Mouse (Mus musculus) left cerebral cortex, postnatal 4 days (tissue): ENCODE results near the gene Olfr810. TPM values are rescaled to one million over a fixed set of nuclear protein-coding genes. Genes with fewer than 3 reads are reported as not detected.

Experiments
- DNase-seq: peaks from one replicate; pipeline ENCODE4 v3.0.0-alpha.2; 2022
- intact Hi-C: fragments of 180-260 bp; cut with DNase I; formaldehyde crosslinking; loops from one replicate; pipeline ENCODE4 v1.15.1; 2025
- total RNA-seq, 2 experiments: library from RNA; stranded (reverse); gene quantifications; 2 replicates each; pipeline ENCODE4 v1.2.3; 2021

Gene Olfr810
- total RNA-seq = not detected

- no peak for DNase-seq
- intact Hi-C loops = no loop called here
These were observed at the start of gene Olfr810 for GRCm38 (mm10) chr10:129794817-129795216. Gene Olfr810, minus strand, starts transcription at chr10:129794917.

- intact Hi-C loops = no loop called here
- no peak for DNase-seq
These were observed 9.6 kb upstream of the Olfr810 start, which contains the start of gene Olfr811 for GRCm38 (mm10) chr10:129804296-129804695. Gene Olfr811, minus strand, starts transcription at chr10:129804396.

GRCm38 (mm10) chr10:129778123-129778522 lies 16.6 kb downstream of the Olfr810 start:
- intact Hi-C loops = no loop called here
- no peak for DNase-seq

GRCm38 (mm10) chr10:129774338-129774737 lies 20.4 kb downstream of the Olfr810 start, which contains the start of gene Olfr809:
Gene Olfr809, plus strand, starts transcription at chr10:129774638.
- no peak for DNase-seq

GRCm38 (mm10) chr10:129765182-129765581 lies 29.5 kb downstream of the Olfr810 start, which contains the start of gene Olfr808:
Gene Olfr808, plus strand, starts transcription at chr10:129765482.
- no peak for DNase-seq
- intact Hi-C loops = no loop called here

More at GRCm38 (mm10) chr10:129774338-129774737, 20.4 kb downstream of the Olfr810 start, which contains the start of gene Olfr809:
- intact Hi-C loops = no loop called here

- intact Hi-C loops = no loop called here
- DNase-seq = no peak
These were observed 37.0 kb downstream of the Olfr810 start, which contains the start of gene Olfr807 for GRCm38 (mm10) chr10:129757693-129758092. Gene Olfr807, minus strand, starts transcription at chr10:129757793.

GRCm38 (mm10) chr10:129741821-129742220 lies 52.9 kb downstream of the Olfr810 start, which contains the start of gene Olfr806:
Gene Olfr806, minus strand, starts transcription at chr10:129741921.
- intact Hi-C loops = no loop called here
- no peak for DNase-seq

Other genes starting within 250 kb of the Olfr810 start
- gene Olfr794, start 227.3 kb downstream of the Olfr810 start, total RNA-seq = not detected
- not detected for gene Olfr796, start 182.3 kb downstream of the Olfr810 start, total RNA-seq
- gene Olfr798, start 167.0 kb downstream of the Olfr810 start, total RNA-seq = not detected
- gene Olfr799, start 157.4 kb downstream of the Olfr810 start, total RNA-seq = not detected
- not detected for gene Olfr800, start 137.2 kb downstream of the Olfr810 start, total RNA-seq
- not detected for gene Olfr801, start 121.1 kb downstream of the Olfr810 start, total RNA-seq
- not detected for gene Olfr802, start 106.7 kb downstream of the Olfr810 start, total RNA-seq
- gene Olfr803, start 100.6 kb downstream of the Olfr810 start, total RNA-seq = not detected
- gene Olfr804, start 91.7 kb downstream of the Olfr810 start, total RNA-seq = not detected
- gene Olfr805, start 65.5 kb downstream of the Olfr810 start, total RNA-seq = not detected
- gene Olfr806, start 53.0 kb downstream of the Olfr810 start, total RNA-seq = not detected
- gene Olfr807, start 37.1 kb downstream of the Olfr810 start, total RNA-seq = not detected
- gene Olfr808, start 29.4 kb downstream of the Olfr810 start, total RNA-seq = not detected
- gene Olfr809, start 20.3 kb downstream of the Olfr810 start, total RNA-seq = not detected
- gene Olfr811, start 9.5 kb upstream of the Olfr810 start, total RNA-seq = not detected
- not detected for gene Olfr812, start 51.2 kb upstream of the Olfr810 start, total RNA-seq
- not detected for gene Olfr813, start 60.5 kb upstream of the Olfr810 start, total RNA-seq
- gene Olfr814, start 84.9 kb upstream of the Olfr810 start, total RNA-seq = not detected
- gene Olfr815, start 111.0 kb upstream of the Olfr810 start, total RNA-seq = not detected
- not detected for gene Olfr816, start 120.7 kb upstream of the Olfr810 start, total RNA-seq
- gene Olfr818, start 154.2 kb upstream of the Olfr810 start, total RNA-seq = not detected
- not detected for gene Olfr819, start 172.3 kb upstream of the Olfr810 start, total RNA-seq
- gene Olfr247, start 181.2 kb upstream of the Olfr810 start, total RNA-seq = not detected
- not detected for gene Gm10310, start 190.1 kb upstream of the Olfr810 start, total RNA-seq
- not detected for gene Olfr820, start 217.7 kb upstream of the Olfr810 start, total RNA-seq
- not detected for gene Olfr821, start 235.4 kb upstream of the Olfr810 start, total RNA-seq